Mouse (Mus musculus): Measurements from ENCODE around the gene Prrc2b. TPM values are rescaled to one million over a fixed set of nuclear protein-coding genes. Genes with fewer than 3 reads are reported as not detected.

The Prrc2b gene
- total and polyA plus RNA-seq, 2 experiments: 5.5 to 14.7 TPM

DNA sequence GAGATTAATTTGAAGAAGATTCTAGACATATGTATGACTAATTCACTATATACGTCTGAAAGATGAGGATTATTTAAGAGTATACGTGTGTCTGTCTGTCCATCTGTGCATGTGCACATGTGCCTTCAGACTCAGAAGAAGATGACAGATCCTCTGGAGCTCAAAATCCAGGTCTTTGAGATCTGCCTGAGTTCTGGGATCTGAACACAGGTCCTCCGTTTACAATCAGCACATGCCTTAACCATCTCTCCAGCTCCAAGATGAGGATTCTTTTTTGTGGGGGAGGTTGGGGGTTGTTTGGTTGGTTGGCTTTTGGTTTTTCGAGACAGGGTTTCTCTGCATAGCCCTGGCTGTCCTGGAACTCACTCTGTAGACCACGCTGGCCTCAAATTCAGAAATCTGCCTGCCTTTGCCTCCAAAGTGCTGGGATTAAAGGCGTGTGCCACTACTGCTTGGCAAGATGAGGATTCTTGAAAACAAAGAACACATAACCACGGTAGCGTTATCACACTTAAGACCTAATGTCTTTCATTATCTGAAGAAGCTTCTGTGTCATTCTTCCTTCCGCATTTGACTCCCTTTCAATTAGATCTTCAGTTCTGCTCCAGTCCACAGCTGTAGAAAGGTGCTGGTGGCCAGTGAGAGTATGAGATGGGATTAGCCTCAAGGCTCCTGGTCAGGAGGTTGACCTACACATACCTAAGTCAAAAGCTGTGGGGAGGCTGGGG lies 88.0 kb downstream of the Prrc2b start:
- Histone ChIP-seq H3K36me3 (ENCODE audit: control insufficient read depth, insufficient read depth, low read length) (no peaks in the 10 kb centered on the region; the same call in 1 of the 2 replicates), H3K9ac (ENCODE audit: low read depth, low read length) (no peak overlapping the region), H3K27ac (replicated peaks; ENCODE audit: insufficient read depth, low read depth, low read length) (no peak overlapping the region), H3K27me3 (ENCODE audit: control insufficient read depth, insufficient read depth, low read length) (no peaks in the 10 kb centered on the region), H3K4me1 (ENCODE audit: control insufficient read depth, insufficient read depth, low read length) (peaks cover 6% of the 10 kb centered on the region), H3K4me3 (ENCODE audit: insufficient read depth, low read depth, low read length) (no peak overlapping the region), H3K79me2 (ENCODE audit: control insufficient read depth, insufficient read depth, low read length) (no peaks in the 10 kb centered on the region)
- TF ChIP-seq CTCF (IDR thresholded peaks at IDR 0.05; ENCODE audit: low read depth, low read length) (no peak), POLR2A (IDR thresholded peaks at IDR 0.05; ENCODE audit: extremely low read depth, insufficient read depth, low read length) (no peak)
- no peak for DNase-seq (ENCODE audit: extremely low read depth, low read depth, low spot score)
- 94% methylated on average over 9 of the region's 9 CpGs for WGBS

GRCm38 (mm10) chr2:32240591-32240990 lies 89.7 kb downstream of the Prrc2b start:
- WGBS: 95% methylated on average over 5 of the region's 5 CpGs
- Histone ChIP-seq H3K27me3 (ENCODE audit: control insufficient read depth, insufficient read depth, low read length) (no peaks in the 10 kb centered on the region), H3K4me3 (ENCODE audit: insufficient read depth, low read depth, low read length) (no peak overlapping the region), H3K79me2 (ENCODE audit: control insufficient read depth, insufficient read depth, low read length) (no peaks in the 10 kb centered on the region), H3K9ac (ENCODE audit: low read depth, low read length) (no peak overlapping the region), H3K36me3 (ENCODE audit: control insufficient read depth, insufficient read depth, low read length) (no peaks in the 10 kb centered on the region; the same call in 1 of the 2 replicates), H3K27ac (replicated peaks; ENCODE audit: insufficient read depth, low read depth, low read length) (no peak overlapping the region), H3K4me1 (ENCODE audit: control insufficient read depth, insufficient read depth, low read length) (peaks cover 2% of the 10 kb centered on the region)
- DNase-seq (ENCODE audit: extremely low read depth, low read depth, low spot score): no peak
- TF ChIP-seq POLR2A (IDR thresholded peaks at IDR 0.05; ENCODE audit: extremely low read depth, insufficient read depth, low read length): no peak
- no peak for TF ChIP-seq CTCF (IDR thresholded peaks at IDR 0.05; ENCODE audit: low read depth, low read length)

GRCm38 (mm10) chr2:32242986-32243385 lies 92.1 kb downstream of the Prrc2b start:
- WGBS: 84% methylated on average over 4 of the region's 4 CpGs
- no peaks in the 10 kb centered on the region; the same call in 1 of the 2 replicates for H3K36me3 ChIP-seq (ENCODE audit: control insufficient read depth, insufficient read depth, low read length)
- H3K27me3 ChIP-seq (ENCODE audit: control insufficient read depth, insufficient read depth, low read length): no peaks in the 10 kb centered on the region
- no peak overlapping the region for H3K9ac ChIP-seq (ENCODE audit: low read depth, low read length)
- no peaks in the 10 kb centered on the region for H3K79me2 ChIP-seq (ENCODE audit: control insufficient read depth, insufficient read depth, low read length)
- no peak for DNase-seq (ENCODE audit: extremely low read depth, low read depth, low spot score)
- H3K4me1 ChIP-seq (ENCODE audit: control insufficient read depth, insufficient read depth, low read length): no peaks in the 10 kb centered on the region
- no peak overlapping the region for H3K27ac ChIP-seq (replicated peaks; ENCODE audit: insufficient read depth, low read depth, low read length)
- H3K4me3 ChIP-seq (ENCODE audit: insufficient read depth, low read depth, low read length): no peak overlapping the region
- TF ChIP-seq CTCF (IDR thresholded peaks at IDR 0.05; ENCODE audit: low read depth, low read length) (no peak), POLR2A (IDR thresholded peaks at IDR 0.05; ENCODE audit: extremely low read depth, insufficient read depth, low read length) (no peak)

- Histone ChIP-seq H3K27ac (replicated peaks; ENCODE audit: insufficient read depth, low read depth, low read length) (no peak overlapping the region), H3K79me2 (ENCODE audit: control insufficient read depth, insufficient read depth, low read length) (no peaks in the 10 kb centered on the region), H3K9ac (ENCODE audit: low read depth, low read length) (no peak overlapping the region), H3K27me3 (ENCODE audit: control insufficient read depth, insufficient read depth, low read length) (no peaks in the 10 kb centered on the region), H3K4me3 (ENCODE audit: insufficient read depth, low read depth, low read length) (no peak overlapping the region), H3K36me3 (ENCODE audit: control insufficient read depth, insufficient read depth, low read length) (no peaks in the 10 kb centered on the region; the same call in 1 of the 2 replicates), H3K4me1 (ENCODE audit: control insufficient read depth, insufficient read depth, low read length) (peaks cover 10% of the 10 kb centered on the region)
- no peak for DNase-seq (ENCODE audit: extremely low read depth, low read depth, low spot score)
- WGBS: 84% methylated on average over 4 of the region's 4 CpGs
- TF ChIP-seq POLR2A (IDR thresholded peaks at IDR 0.05; ENCODE audit: extremely low read depth, insufficient read depth, low read length): no peak
- TF ChIP-seq CTCF (IDR thresholded peaks at IDR 0.05; ENCODE audit: low read depth, low read length): no peak
Observed at GRCm38 (mm10) chr2:32246741-32247140, 95.9 kb downstream of the Prrc2b start.

GRCm38 (mm10) chr2:32248377-32249361 lies 97.8 kb downstream of the Prrc2b start:
- H3K36me3 ChIP-seq (ENCODE audit: control insufficient read depth, insufficient read depth, low read length): no peaks in the 10 kb centered on the region; the same call in 1 of the 2 replicates
- H3K27me3 ChIP-seq (ENCODE audit: control insufficient read depth, insufficient read depth, low read length): no peaks in the 10 kb centered on the region
- H3K79me2 ChIP-seq (ENCODE audit: control insufficient read depth, insufficient read depth, low read length): no peaks in the 10 kb centered on the region
- no peak overlapping the region for H3K4me3 ChIP-seq (ENCODE audit: insufficient read depth, low read depth, low read length)
- TF ChIP-seq POLR2A (IDR thresholded peaks at IDR 0.05; ENCODE audit: extremely low read depth, insufficient read depth, low read length) (no peak), CTCF (IDR thresholded peaks at IDR 0.05; ENCODE audit: low read depth, low read length) (no peak)
- peak overlapping the region; percentile 51 for H3K27ac ChIP-seq (replicated peaks; ENCODE audit: insufficient read depth, low read depth, low read length)
- DNase-seq (ENCODE audit: extremely low read depth, low read depth, low spot score): peak; percentile 95
- H3K4me1 ChIP-seq (ENCODE audit: control insufficient read depth, insufficient read depth, low read length): peaks cover 13% of the 10 kb centered on the region
- WGBS: 53% methylated on average over 10 of the region's 10 CpGs
- no peak overlapping the region for H3K9ac ChIP-seq (ENCODE audit: low read depth, low read length)

Measured in liver, adult 2 months (tissue).